Mouse (Mus musculus) brown adipose tissue, adult 24 weeks (tissue): ENCODE data around the gene Pip4p1. TPM values are rescaled to one million over a fixed set of nuclear protein-coding genes. Genes with fewer than 3 reads are reported as not detected.
"Not testable (repeated sequence)": the region's sequence is repeated elsewhere in the genome, so short reads cannot be mapped to it uniquely, and the experiment has no call there.

Source experiments
- H3K27ac ChIP-seq: fragments of 200-500 bp; replicated peaks from 2 replicates; pipeline ENCODE4 v1.5.1; 2012; ENCODE audit warnings: low read depth, mild to moderate bottlenecking, low read length
- H3K4me1 ChIP-seq: fragments of 200-500 bp; 2 replicates; pipeline ENCODE4 v1.6.1; 2012; ENCODE audit warnings: low read length, mixed read lengths; ENCODE audit not compliant: control insufficient read depth, insufficient read depth, insufficient read length
- H3K4me3 ChIP-seq: fragments of 200-500 bp; 2 replicates; pipeline ENCODE4 v1.5.1; 2012; ENCODE audit warnings: low read depth, mild to moderate bottlenecking, low read length, moderate library complexity; ENCODE audit not compliant: insufficient read depth
- polyA plus RNA-seq: library from polyadenylated mRNA; stranded (reverse); fragments of >200 nt; gene quantifications from 2 replicates; pipeline ENCODE4 v1.2.4, GENCODE M21; 2012; ENCODE audit not compliant: missing spikeins, insufficient read depth, insufficient read length

Gene Pip4p1
- polyA plus RNA-seq, 1 experiment, result 46.1 TPM

GRCm38 (mm10) chr14:50955942-50956508 is 25.4 kb upstream of the Pip4p1 start, which contains the start of gene Pnp2:
Pnp2 (plus strand) TSS chr14:50955992.
- Histone ChIP-seq H3K27ac (peak within 1 kb of the TSS; percentile 85), H3K4me3 (peak within 1 kb of the TSS; percentile 40)
- H3K4me1 ChIP-seq, result not testable (repeated sequence)

- Histone ChIP-seq H3K27ac (peak overlapping the region; percentile 56), H3K4me1 (peaks cover 3% of the 10 kb centered on the region; the same call in 1 of the 2 replicates), H3K4me3 (0 out of 2 replicates have a peak overlapping the region, but pooled peaks have one; percentile 13)
Measured at GRCm38 (mm10) chr14:50955487-50955886, 24.8 kb upstream of the Pip4p1 start.

GRCm38 (mm10) chr14:50945526-50945925 is 14.9 kb upstream of the Pip4p1 start:
- not testable (repeated sequence) for H3K4me1 ChIP-seq
- Histone ChIP-seq H3K27ac (peak overlapping the region; percentile 78), H3K4me3 (peak overlapping the region; percentile 70)

DNA sequence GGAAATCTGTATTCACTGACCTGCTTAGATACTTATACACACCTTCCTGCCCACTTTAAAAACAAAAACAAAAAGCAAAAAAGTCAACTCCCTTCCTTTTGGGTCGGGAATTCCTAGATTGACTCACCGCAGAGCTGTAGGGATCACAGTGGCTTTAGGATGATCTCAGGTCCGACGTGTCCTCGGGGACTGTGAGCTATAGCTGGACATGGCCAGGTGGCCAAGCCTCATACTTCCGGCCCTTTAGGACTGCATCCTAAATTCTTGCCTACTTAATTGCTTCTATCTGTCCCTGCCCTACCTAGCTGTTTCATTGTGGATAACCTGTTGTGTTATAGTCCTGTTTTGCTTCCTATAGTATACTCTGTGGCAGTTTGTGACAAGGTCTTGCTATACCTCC is 14.4 kb upstream of the Pip4p1 start:
- H3K4me3 ChIP-seq, result peak overlapping the region; percentile 70
- peak overlapping the region; percentile 81 for H3K27ac ChIP-seq
- not testable (repeated sequence) for H3K4me1 ChIP-seq

GRCm38 (mm10) chr14:50944668-50945033 is 14.0 kb upstream of the Pip4p1 start:
- Histone ChIP-seq H3K27ac (peak overlapping the region; percentile 81), H3K4me3 (peak overlapping the region; percentile 70)
- not testable (repeated sequence) for H3K4me1 ChIP-seq

- Histone ChIP-seq H3K4me3 (peak within 1 kb of the TSS; percentile 70), H3K4me1 (no peaks in the 10 kb centered on the region), H3K27ac (peak within 1 kb of the TSS; percentile 81)
Measured at GRCm38 (mm10) chr14:50943932-50944667, 13.4 kb upstream of the Pip4p1 start, which contains the start of gene Gm49342. Gm49342 (plus strand) TSS chr14:50944517.

- Histone ChIP-seq H3K4me1 (no peaks in the 10 kb centered on the region), H3K4me3 (no peak overlapping the region), H3K27ac (no peak overlapping the region)
Measured at GRCm38 (mm10) chr14:50938940-50939339, 8.3 kb upstream of the Pip4p1 start.

DNA sequence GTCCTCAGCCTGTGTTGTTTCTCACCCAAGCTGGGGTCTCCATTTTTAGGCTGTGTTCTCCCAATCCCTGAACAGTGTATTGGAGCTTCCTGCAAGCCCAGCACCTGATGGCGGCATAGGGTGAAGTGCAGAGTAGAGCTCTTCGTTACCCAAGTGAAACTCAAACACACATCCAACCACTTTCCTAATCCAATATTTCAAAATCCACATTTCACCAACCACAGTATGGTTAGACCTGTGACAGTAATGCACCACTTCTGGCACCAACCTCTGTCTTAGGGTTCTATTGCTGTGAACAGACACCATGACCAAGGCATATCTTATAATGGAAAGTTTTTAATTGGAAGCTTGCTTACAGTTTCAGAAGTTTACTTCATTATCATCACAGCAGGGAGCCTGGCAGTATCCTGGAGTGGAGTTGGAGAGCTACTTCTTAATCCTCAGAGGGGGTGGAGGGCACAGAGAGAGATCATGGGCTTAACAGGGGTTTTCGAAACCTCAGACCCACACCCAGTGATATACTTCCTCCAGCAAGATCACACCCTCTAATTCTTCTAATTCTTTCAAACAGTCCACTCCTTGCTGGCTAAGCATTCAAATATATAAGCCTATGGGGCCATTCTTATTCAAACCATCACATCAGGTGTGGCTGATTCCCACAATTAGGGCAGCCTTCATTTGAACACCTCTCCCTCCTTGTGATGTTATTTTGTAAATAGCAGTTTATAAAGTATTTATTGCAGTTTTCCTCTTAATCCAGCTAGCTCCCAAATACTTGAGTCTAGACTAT is 7.7 kb upstream of the Pip4p1 start:
- no peak overlapping the region for H3K4me3 ChIP-seq
- H3K27ac ChIP-seq, result no peak overlapping the region
- H3K4me1 ChIP-seq, result no peaks in the 10 kb centered on the region

GRCm38 (mm10) chr14:50936649-50937048 is 6.0 kb upstream of the Pip4p1 start:
- no peak overlapping the region for H3K4me3 ChIP-seq
- H3K4me1 ChIP-seq, result no peaks in the 10 kb centered on the region

GRCm38 (mm10) chr14:50931493-50932020 is 901 bp upstream of the Pip4p1 start:
- Histone ChIP-seq H3K27ac (peak overlapping the region; percentile 69), H3K4me1 (no peaks in the 10 kb centered on the region), H3K4me3 (peak overlapping the region; percentile 64)

More at GRCm38 (mm10) chr14:50936649-50937048, 6.0 kb upstream of the Pip4p1 start:
- no peak overlapping the region for H3K27ac ChIP-seq

DNA sequence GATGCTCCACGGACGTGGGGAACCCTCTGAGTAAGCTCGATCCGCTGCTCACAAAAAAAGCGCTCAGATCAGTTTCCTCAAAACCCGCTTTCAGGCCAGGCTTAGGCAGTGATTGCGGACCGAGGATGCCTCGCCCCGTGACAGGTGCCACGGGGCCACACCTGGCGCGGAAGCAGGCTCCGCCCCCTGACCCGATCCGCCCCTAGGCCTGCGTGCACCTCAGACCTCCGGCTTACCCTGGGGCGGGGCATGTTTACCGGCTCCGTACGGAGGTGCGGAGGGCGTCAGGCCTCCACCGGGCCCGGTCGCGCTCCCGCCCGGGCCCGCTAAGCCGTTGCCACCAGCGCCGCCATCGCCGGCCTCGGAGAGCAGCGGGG is 291 bp downstream of the Pip4p1 start:
- peak overlapping the region; percentile 80 for H3K4me3 ChIP-seq
- peak overlapping the region; percentile 66 for H3K27ac ChIP-seq
- no peaks in the 10 kb centered on the region for H3K4me1 ChIP-seq

- H3K4me1 ChIP-seq, result no peaks in the 10 kb centered on the region
- H3K27ac ChIP-seq, result peak overlapping the region; percentile 66
- H3K4me3 ChIP-seq, result peak overlapping the region; percentile 80
Measured at GRCm38 (mm10) chr14:50929951-50930350, 705 bp downstream of the Pip4p1 start.

DNA sequence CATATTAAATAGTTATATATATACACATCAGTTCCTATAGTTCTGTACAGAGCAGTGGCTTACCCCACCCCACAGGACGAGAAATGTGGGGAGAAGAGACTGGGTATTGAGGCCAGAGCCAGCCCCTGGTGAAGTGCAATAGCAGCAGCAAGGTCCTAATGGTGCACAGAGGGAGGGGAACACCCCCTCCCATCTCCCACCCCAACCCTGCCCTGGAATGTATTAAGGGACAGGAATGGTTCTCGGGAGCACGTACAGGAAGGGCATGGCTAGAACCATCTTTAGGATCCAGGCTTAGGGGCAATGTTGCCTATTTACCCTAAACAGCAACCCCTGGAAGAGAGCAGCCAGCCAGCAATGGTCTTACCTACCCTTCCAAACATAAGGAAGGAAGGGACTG is 3.3 kb downstream of the Pip4p1 start:
- no peak overlapping the region for H3K27ac ChIP-seq
- no peaks in the 10 kb centered on the region for H3K4me1 ChIP-seq
- no peak overlapping the region for H3K4me3 ChIP-seq

DNA sequence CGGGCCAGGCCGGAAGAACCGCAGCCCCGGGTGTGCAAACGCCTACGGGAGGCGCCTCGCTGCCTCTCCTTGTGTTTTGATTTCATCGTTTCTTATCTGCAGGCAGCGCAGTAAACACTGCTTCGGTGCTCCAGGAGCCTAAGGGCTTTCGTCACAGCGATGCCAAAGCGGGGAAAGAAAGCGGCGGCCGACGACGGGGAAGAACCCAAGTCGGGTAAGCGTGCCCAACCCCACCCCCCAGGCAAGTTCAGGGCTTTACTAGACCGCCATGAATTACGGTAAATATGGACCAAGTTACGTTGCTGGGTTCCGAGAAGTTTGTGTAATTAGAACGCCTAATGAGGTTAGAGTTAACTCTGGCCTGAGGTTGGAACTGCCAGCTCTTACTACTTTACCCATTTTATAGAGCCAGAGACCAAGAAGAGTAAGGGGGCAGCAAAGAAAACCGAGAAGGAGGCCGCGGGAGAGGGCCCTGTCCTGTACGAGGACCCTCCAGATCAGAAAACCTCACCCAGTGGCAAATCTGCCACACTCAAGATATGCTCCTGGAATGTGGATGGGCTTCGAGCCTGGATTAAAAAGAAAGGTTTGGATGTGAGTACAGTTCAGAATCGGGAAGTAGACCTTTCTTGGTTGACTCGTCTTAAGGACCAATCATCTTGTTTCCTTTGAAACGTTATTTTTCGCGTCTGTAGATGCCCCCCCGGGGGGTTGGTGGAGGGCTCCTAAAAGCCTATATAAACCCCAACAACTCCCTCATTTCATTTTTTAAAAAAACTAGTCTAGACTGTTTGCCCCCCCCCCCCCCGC is 5.3 kb downstream of the Pip4p1 start:
- Histone ChIP-seq H3K27ac (peak overlapping the region; percentile 27), H3K4me3 (peak overlapping the region; percentile 89), H3K4me1 (no peaks in the 10 kb centered on the region)
